33 mouse cellular contexts compared by ENCODE assay signal in genomic region chr3:7708609-7709008, GRCm38 (mm10).
"Had no signal": no experiment of that assay in that cellular context is flagged by ENCODE, and none has a peak within 500 bp of the region (broad histone marks: within the 10 kb centered on the region; RNA-seq: fewer than 3 reads in every experiment).

No protein-coding gene starts in this region.

- DNase-seq: heart, postnatal 10 days; heart, postnatal 14 days; heart, postnatal 36 days; heart, postnatal 4 days; kidney, adult 11 months; kidney, adult 18-20 months; kidney, adult 2 months; kidney, adult 8-10 months; kidney, adult 9 months; kidney, postnatal 10 days; kidney, postnatal 14 days; kidney, postnatal 25 days; kidney, postnatal 36 days; kidney, postnatal 4 days; layer of hippocampus, postnatal 36 days had no signal

- H3K27ac ChIP-seq: heart, embryonic 13.5 days; heart, embryonic 15.5 days; hindbrain, embryonic 10.5 days; hindbrain, embryonic 12.5 days; hindbrain, embryonic 13.5 days; hindbrain, embryonic 14.5 days; hindbrain, embryonic 15.5 days; hindbrain, postnatal 0 days; intestine, embryonic 15.5 days; kidney, embryonic 15.5 days; kidney, postnatal 0 days; layer of hippocampus, adult 2 months; left cerebral cortex, adult 2 months had no signal

- ATAC-seq: hindbrain, embryonic 16.5 days; hindbrain, postnatal 0 days; inflammation-experienced regulatory T-cells, adult 6 months; intestine, embryonic 15.5 days; intestine, embryonic 16.5 days; intestine, postnatal 0 days had no signal

- H3K4me3 ChIP-seq: heart, embryonic 12.5 days; heart, embryonic 13.5 days; heart, embryonic 15.5 days; hindbrain, embryonic 10.5 days; hindbrain, embryonic 12.5 days; hindbrain, embryonic 13.5 days; hindbrain, embryonic 15.5 days; intestine, embryonic 15.5 days; kidney, embryonic 15.5 days; layer of hippocampus, adult 2 months; left cerebral cortex, adult 2 months had no signal

- H3K4me1 ChIP-seq: heart, embryonic 12.5 days; heart, embryonic 13.5 days; heart, embryonic 15.5 days; hindbrain, embryonic 10.5 days; hindbrain, embryonic 12.5 days; hindbrain, embryonic 13.5 days; hindbrain, embryonic 15.5 days; intestine, embryonic 15.5 days; kidney, embryonic 15.5 days had no signal

- H3K36me3 ChIP-seq: heart, embryonic 12.5 days; heart, embryonic 13.5 days; heart, embryonic 15.5 days; hindbrain, embryonic 10.5 days; hindbrain, embryonic 12.5 days; hindbrain, embryonic 13.5 days; hindbrain, embryonic 15.5 days; intestine, embryonic 15.5 days; kidney, embryonic 15.5 days had no signal

- H3K27me3 ChIP-seq: heart, embryonic 12.5 days; heart, embryonic 13.5 days; heart, embryonic 15.5 days; hindbrain, embryonic 12.5 days; hindbrain, embryonic 13.5 days; hindbrain, embryonic 15.5 days; intestine, embryonic 15.5 days; kidney, embryonic 15.5 days had no signal

- H3K9me3 ChIP-seq: heart, embryonic 12.5 days; heart, embryonic 13.5 days; heart, embryonic 15.5 days; hindbrain, embryonic 10.5 days; hindbrain, embryonic 12.5 days; hindbrain, embryonic 13.5 days; hindbrain, embryonic 15.5 days; intestine, embryonic 15.5 days; kidney, embryonic 15.5 days had no signal
